Mouse (Mus musculus): ENCODE measurements around the gene Rasal2. TPM values are rescaled to one million over a fixed set of nuclear protein-coding genes. Genes with fewer than 3 reads are reported as not detected.

Gene Rasal2
- polyA plus RNA-seq, 1 experiment from 2014 or later: 30.7 TPM

DNA sequence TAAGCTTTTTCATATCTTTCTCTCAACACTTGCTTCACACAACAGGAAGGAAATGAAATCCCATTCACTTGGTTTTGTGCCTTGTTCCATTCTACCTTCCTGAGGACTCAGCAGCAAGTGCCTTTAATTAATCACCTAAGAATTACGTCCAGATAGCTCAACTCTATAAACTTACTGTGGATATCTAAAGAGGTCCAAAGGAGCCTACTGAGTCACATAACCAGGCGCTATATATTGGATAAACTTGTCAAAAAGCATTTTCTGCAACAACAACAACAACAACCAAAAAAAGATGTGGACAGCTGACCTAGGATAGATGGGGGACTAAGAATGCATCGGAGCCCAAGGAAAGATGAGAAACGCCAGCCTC, 1.1 kb downstream of the Rasal2 start:
- H3K4me2 ChIP-seq (ENCODE audit: low read length): peak overlapping the region; percentile 71

GRCm38 (mm10) chr1:157410937-157411336, 1.5 kb downstream of the Rasal2 start:
- no peak overlapping the region for H3K27ac ChIP-seq (ENCODE audit: low read depth, low read length)
- no peak for DNase-seq (ENCODE audit: low spot score)

More for the DNA sequence above, 1.1 kb downstream of the Rasal2 start:
- Histone ChIP-seq H3K27me3 (replicated peaks; ENCODE audit: control insufficient read depth, insufficient read depth, low read length) (no peaks in the 10 kb centered on the region), H3K4me1 (ENCODE audit: control insufficient read depth, insufficient read depth, low read length) (peaks cover 10% of the 10 kb centered on the region; the same call in 1 of the 2 replicates), H3K27ac (ENCODE audit: low read depth, low read length) (peak overlapping the region; percentile 97), H3K9me3 (replicated peaks; ENCODE audit: control insufficient read depth, low read length) (no peaks in the 10 kb centered on the region), H3K9ac (ENCODE audit: low read length) (peak overlapping the region; percentile 90), H3K36me3 (ENCODE audit: control insufficient read depth, insufficient read depth, low read length) (no peaks in the 10 kb centered on the region), H3K4me3 (ENCODE audit: low read depth, low read length) (peak overlapping the region; percentile 89)
- DNase-seq (ENCODE audit: low spot score) (peak; percentile 5), ATAC-seq (no peak)
- WGBS: under 1% methylated on average over 4 of the region's 4 CpGs

GRCm38 (mm10) chr1:157409648-157410047, 2.7 kb downstream of the Rasal2 start:
- Histone ChIP-seq H3K27ac (ENCODE audit: low read depth, low read length) (no peak overlapping the region), H3K4me2 (ENCODE audit: low read length) (no peak overlapping the region), H3K4me1 (ENCODE audit: control insufficient read depth, insufficient read depth, low read length) (peaks cover 10% of the 10 kb centered on the region; the same call in 1 of the 2 replicates), H3K27me3 (replicated peaks; ENCODE audit: control insufficient read depth, insufficient read depth, low read length) (no peaks in the 10 kb centered on the region), H3K36me3 (ENCODE audit: control insufficient read depth, insufficient read depth, low read length) (no peaks in the 10 kb centered on the region), H3K9me3 (replicated peaks; ENCODE audit: control insufficient read depth, low read length) (no peaks in the 10 kb centered on the region), H3K4me3 (ENCODE audit: low read depth, low read length) (no peak overlapping the region), H3K9ac (ENCODE audit: low read length) (no peak overlapping the region)
- WGBS: 77% methylated on average over 2 of the region's 2 CpGs
- DNase-seq (ENCODE audit: low spot score) (no peak), ATAC-seq (no peak)

More at GRCm38 (mm10) chr1:157410937-157411336, 1.5 kb downstream of the Rasal2 start:
- Histone ChIP-seq H3K36me3 (ENCODE audit: control insufficient read depth, insufficient read depth, low read length) (no peaks in the 10 kb centered on the region), H3K9me3 (replicated peaks; ENCODE audit: control insufficient read depth, low read length) (no peaks in the 10 kb centered on the region), H3K27me3 (replicated peaks; ENCODE audit: control insufficient read depth, insufficient read depth, low read length) (no peaks in the 10 kb centered on the region), H3K4me2 (ENCODE audit: low read length) (peak overlapping the region; percentile 71), H3K4me1 (ENCODE audit: control insufficient read depth, insufficient read depth, low read length) (peaks cover 10% of the 10 kb centered on the region; the same call in 1 of the 2 replicates), H3K4me3 (ENCODE audit: low read depth, low read length) (peak overlapping the region; percentile 89), H3K9ac (ENCODE audit: low read length) (peak overlapping the region; percentile 90)
- ATAC-seq: no peak
- WGBS: 5% methylated on average over 8 of the region's 8 CpGs

DNA sequence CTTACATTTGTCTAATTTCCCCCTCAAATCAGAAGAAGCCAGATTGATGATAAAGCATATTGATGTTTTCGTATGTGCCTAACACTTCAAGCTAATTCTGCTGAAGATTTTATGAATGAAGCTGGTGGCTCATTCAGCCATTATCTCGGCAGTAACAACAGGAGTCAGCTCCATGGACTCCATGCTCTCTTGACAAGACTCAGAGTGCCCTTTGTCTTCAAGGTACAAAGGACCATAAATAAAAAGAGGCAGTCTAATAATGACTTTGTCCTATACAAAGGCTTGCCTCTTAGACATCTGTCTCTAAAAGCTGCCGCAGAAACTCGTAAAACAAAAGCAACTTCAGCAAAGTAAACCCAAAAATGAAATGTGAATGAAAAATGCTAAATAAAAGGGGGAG, 24.4 kb downstream of the Rasal2 start:
- H3K4me1 ChIP-seq (ENCODE audit: control insufficient read depth, insufficient read depth, low read length): peaks cover 5% of the 10 kb centered on the region
- peak; percentile 40; the same call in 1 of the 2 replicates for ATAC-seq
- no peaks in the 10 kb centered on the region for H3K27me3 ChIP-seq (replicated peaks; ENCODE audit: control insufficient read depth, insufficient read depth, low read length)
- no peak overlapping the region for H3K27ac ChIP-seq (ENCODE audit: low read depth, low read length)
- H3K9me3 ChIP-seq (replicated peaks; ENCODE audit: control insufficient read depth, low read length): no peaks in the 10 kb centered on the region
- 6% methylated on average over 4 of the region's 4 CpGs for WGBS
- H3K4me2 ChIP-seq (ENCODE audit: low read length): no peak overlapping the region
- DNase-seq (ENCODE audit: low spot score): peak; percentile 23
- no peak overlapping the region for H3K9ac ChIP-seq (ENCODE audit: low read length)
- no peaks in the 10 kb centered on the region for H3K36me3 ChIP-seq (ENCODE audit: control insufficient read depth, insufficient read depth, low read length)
- H3K4me3 ChIP-seq (ENCODE audit: low read depth, low read length): no peak overlapping the region

DNA sequence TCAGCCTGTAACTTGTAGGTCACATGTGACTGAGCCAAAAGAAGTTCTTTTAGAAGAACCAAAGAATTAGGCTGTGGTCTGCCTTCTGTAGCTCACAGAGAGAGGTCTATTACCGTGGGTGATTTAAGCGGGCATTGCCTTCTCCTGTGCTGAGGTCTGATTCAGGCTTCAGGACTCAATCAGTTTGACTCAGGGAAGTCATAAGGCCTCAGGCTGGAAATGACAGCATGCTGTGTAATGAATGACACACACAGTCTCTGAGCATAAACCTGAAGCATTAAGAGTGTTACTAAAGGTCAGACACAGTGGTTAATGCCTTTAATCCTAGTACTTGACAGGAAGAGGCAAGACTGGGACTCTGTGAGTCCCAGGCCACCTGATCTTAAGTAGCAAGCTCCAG, 31.7 kb downstream of the Rasal2 start:
- H3K27ac ChIP-seq (ENCODE audit: low read depth, low read length): no peak overlapping the region
- no peak overlapping the region for H3K4me2 ChIP-seq (ENCODE audit: low read length)
- 53% methylated on average over 2 of the region's 2 CpGs for WGBS
- H3K4me3 ChIP-seq (ENCODE audit: low read depth, low read length): no peak overlapping the region
- DNase-seq (ENCODE audit: low spot score) (no peak), ATAC-seq (no peak)
- H3K36me3 ChIP-seq (ENCODE audit: control insufficient read depth, insufficient read depth, low read length): no peaks in the 10 kb centered on the region
- H3K9me3 ChIP-seq (replicated peaks; ENCODE audit: control insufficient read depth, low read length): no peaks in the 10 kb centered on the region
- no peaks in the 10 kb centered on the region for H3K27me3 ChIP-seq (replicated peaks; ENCODE audit: control insufficient read depth, insufficient read depth, low read length)
- H3K4me1 ChIP-seq (ENCODE audit: control insufficient read depth, insufficient read depth, low read length): no peaks in the 10 kb centered on the region
- H3K9ac ChIP-seq (ENCODE audit: low read length): no peak overlapping the region

DNA sequence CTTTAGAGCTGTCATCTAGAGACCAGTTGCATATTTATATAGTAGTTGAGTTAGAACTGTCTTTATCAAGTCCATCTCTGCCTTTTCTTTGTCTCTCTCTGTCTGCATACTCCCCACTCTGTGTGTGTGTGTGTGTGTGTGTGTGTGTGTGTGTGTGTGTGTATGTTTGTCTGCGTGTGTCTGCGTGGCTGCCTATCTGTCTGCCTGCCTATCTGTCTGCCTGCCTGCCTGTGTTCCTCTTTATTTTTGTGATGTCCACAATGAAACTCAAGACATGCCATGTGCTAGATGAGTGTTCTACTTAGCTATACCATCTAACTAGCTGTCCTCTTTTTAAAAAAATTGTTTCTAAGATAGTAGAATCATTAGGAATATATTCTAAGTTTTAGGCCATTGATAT, 42.0 kb downstream of the Rasal2 start:
- H3K36me3 ChIP-seq (ENCODE audit: control insufficient read depth, insufficient read depth, low read length): no peaks in the 10 kb centered on the region
- no peak for DNase-seq (ENCODE audit: low spot score)
- no peaks in the 10 kb centered on the region for H3K9me3 ChIP-seq (replicated peaks; ENCODE audit: control insufficient read depth, low read length)
- no peak overlapping the region for H3K4me2 ChIP-seq (ENCODE audit: low read length)
- H3K4me3 ChIP-seq (ENCODE audit: low read depth, low read length): no peak overlapping the region
- H3K9ac ChIP-seq (ENCODE audit: low read length): no peak overlapping the region
- H3K27me3 ChIP-seq (replicated peaks; ENCODE audit: control insufficient read depth, insufficient read depth, low read length): no peaks in the 10 kb centered on the region
- no peak overlapping the region for H3K27ac ChIP-seq (ENCODE audit: low read depth, low read length)
- WGBS: 97% methylated on average over 2 of the region's 2 CpGs
- no peak for ATAC-seq
- H3K4me1 ChIP-seq (ENCODE audit: control insufficient read depth, insufficient read depth, low read length): no peaks in the 10 kb centered on the region

- no peaks in the 10 kb centered on the region for H3K4me1 ChIP-seq (ENCODE audit: control insufficient read depth, insufficient read depth, low read length)
- H3K4me3 ChIP-seq (ENCODE audit: low read depth, low read length): no peak overlapping the region
- H3K27me3 ChIP-seq (replicated peaks; ENCODE audit: control insufficient read depth, insufficient read depth, low read length): no peaks in the 10 kb centered on the region
- no peak overlapping the region for H3K27ac ChIP-seq (ENCODE audit: low read depth, low read length)
- ATAC-seq (no peak), DNase-seq (ENCODE audit: low spot score) (no peak)
- WGBS: 61% methylated on average over 5 of the region's 5 CpGs
- no peaks in the 10 kb centered on the region for H3K9me3 ChIP-seq (replicated peaks; ENCODE audit: control insufficient read depth, low read length)
- no peak overlapping the region for H3K9ac ChIP-seq (ENCODE audit: low read length)
- no peak overlapping the region for H3K4me2 ChIP-seq (ENCODE audit: low read length)
- no peaks in the 10 kb centered on the region for H3K36me3 ChIP-seq (ENCODE audit: control insufficient read depth, insufficient read depth, low read length)
Observed at GRCm38 (mm10) chr1:157368316-157368715, 44.1 kb downstream of the Rasal2 start.

DNA sequence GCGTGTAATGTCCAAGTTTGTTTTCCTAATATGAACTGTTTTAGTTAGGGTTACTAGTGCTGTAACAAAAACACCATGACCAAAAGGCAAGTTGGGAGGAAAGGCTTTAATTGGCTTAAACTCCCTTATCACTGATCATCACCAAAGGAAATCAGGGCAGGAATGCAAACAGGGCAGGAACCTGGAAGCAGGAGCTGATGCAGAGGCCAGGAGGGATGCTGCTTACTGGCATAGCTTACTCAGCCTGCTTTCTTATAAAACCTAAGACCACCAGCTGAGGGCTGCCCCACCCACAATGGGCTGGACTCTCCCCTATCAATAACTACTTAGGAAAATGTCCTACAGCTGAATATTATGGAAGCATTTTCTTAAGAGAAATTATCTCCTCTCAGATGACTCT, 65.7 kb downstream of the Rasal2 start:
- no peaks in the 10 kb centered on the region for H3K27me3 ChIP-seq (replicated peaks; ENCODE audit: control insufficient read depth, insufficient read depth, low read length)
- WGBS: 88% methylated on average over 1 of the region's 1 CpGs
- no peak overlapping the region for H3K4me3 ChIP-seq (ENCODE audit: low read depth, low read length)
- ATAC-seq (no peak), DNase-seq (ENCODE audit: low spot score) (no peak)
- no peaks in the 10 kb centered on the region for H3K36me3 ChIP-seq (ENCODE audit: control insufficient read depth, insufficient read depth, low read length)
- H3K9me3 ChIP-seq (replicated peaks; ENCODE audit: control insufficient read depth, low read length): no peaks in the 10 kb centered on the region
- H3K4me2 ChIP-seq (ENCODE audit: low read length): no peak overlapping the region
- no peak overlapping the region for H3K27ac ChIP-seq (ENCODE audit: low read depth, low read length)
- no peaks in the 10 kb centered on the region for H3K4me1 ChIP-seq (ENCODE audit: control insufficient read depth, insufficient read depth, low read length)
- no peak overlapping the region for H3K9ac ChIP-seq (ENCODE audit: low read length)

DNA sequence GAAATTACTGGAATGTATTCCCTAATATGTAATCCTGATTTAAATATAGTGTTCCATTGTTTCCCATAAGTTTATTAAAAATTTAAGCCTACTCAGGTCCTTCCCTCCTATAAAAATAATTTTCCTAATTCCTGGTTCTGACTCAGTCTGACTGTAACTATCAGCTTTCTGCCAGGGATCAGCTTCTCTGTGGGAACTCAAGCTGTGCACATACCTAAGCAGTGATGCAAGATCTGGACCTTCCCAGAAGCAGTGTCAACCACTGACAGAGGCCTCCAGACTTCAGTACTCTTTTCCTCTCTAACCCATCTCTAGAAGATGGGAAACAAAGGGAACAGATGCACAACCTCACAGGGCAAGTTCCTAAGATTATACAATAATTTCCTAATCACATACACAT, 68.9 kb downstream of the Rasal2 start:
- no peak overlapping the region for H3K4me3 ChIP-seq (ENCODE audit: low read depth, low read length)
- H3K36me3 ChIP-seq (ENCODE audit: control insufficient read depth, insufficient read depth, low read length): no peaks in the 10 kb centered on the region
- H3K27me3 ChIP-seq (replicated peaks; ENCODE audit: control insufficient read depth, insufficient read depth, low read length): no peaks in the 10 kb centered on the region
- no peak for ATAC-seq
- no peaks in the 10 kb centered on the region for H3K4me1 ChIP-seq (ENCODE audit: control insufficient read depth, insufficient read depth, low read length)
- H3K27ac ChIP-seq (ENCODE audit: low read depth, low read length): no peak overlapping the region
- H3K9ac ChIP-seq (ENCODE audit: low read length): no peak overlapping the region
- H3K9me3 ChIP-seq (replicated peaks; ENCODE audit: control insufficient read depth, low read length): no peaks in the 10 kb centered on the region
- DNase-seq (ENCODE audit: low spot score): no peak
- H3K4me2 ChIP-seq (ENCODE audit: low read length): no peak overlapping the region
